Mouse (Mus musculus) embryo, embryonic 10 days (tissue): Measurements from ENCODE around the gene Mbip.

Source experiments
- DNase-seq: peaks from one replicate; pipeline ENCODE4 v3.0.0-alpha.2; 2015; ENCODE audit warnings: low spot score

Gene Mbip

DNA sequence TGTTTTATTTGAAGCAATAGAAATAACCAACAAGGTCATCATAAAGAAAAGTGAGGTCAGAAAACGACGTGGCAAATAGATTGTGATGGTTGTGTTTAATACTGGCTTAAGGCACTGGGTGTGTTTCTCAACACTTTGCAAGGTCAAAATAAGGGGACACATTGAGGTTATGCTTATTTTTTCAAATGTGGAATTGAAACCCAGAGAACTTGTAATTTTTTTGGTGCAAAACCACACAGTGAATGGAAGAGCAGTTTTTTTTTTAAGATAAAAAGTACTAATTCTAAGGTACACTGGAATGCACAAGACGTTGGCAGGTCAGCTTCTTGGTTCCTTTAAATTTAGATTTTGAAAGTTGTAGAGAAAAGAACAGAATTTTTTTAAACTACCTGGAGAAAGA is 50.5 kb downstream of the Mbip start:
- DNase-seq = no peak

DNA sequence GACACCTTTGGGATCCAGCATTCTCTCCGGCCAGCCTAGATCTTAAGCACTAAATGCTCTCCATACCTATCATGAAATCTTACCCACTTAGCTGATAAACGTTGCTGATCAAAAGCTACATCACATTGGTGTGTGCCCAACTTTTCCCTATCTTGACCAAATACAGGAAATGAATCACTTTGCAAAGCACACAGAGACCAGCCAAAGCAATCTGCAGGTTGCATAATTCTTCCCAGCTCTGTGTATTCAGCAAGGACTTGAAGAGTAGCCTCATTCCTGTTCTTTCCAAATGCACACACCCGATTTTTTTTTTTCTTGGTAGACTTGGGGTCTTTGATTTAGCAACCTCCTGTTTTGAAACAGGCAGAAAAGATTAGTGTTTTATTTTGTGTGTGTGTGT is 57.1 kb downstream of the Mbip start:
- DNase-seq = no peak

DNA sequence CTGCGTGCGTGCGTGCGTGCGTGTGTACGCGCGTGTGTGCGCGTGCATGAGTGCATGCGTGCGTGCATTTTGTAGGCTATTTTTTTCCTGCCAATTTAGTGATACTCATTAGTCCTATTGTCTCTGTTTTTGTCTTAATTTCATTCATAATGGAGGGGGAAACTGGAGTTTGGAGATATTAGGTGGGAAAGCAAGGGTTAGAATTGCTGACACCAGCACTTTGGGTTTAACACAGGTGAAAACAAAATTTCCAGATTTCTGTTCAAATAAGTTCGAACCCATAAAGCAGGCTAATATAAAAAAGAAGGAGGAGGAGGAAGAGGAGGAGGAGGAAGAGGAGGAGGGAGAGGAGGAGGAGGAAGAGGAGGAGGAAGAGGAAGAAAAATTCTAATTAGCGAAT is 58.9 kb downstream of the Mbip start:
- no peak for DNase-seq

DNA sequence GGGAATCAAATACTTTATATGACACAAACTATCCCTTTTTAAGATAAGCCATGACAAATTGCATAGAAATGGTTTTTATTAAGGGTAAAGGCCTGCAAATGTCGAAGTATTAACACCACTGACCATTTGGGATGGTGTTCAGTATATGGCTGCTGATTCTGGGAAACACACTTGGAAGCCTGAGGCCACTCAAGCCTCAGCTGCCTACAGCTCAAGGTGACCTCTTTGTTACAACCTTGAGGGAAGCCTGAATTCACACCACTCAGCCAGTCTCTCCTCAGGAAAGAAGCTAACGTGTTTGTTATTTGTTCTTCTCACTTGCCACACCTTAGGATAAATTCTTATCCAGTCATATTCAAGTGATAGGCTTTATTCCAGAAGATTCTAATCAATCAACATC is 61.5 kb downstream of the Mbip start:
- no peak for DNase-seq

DNA sequence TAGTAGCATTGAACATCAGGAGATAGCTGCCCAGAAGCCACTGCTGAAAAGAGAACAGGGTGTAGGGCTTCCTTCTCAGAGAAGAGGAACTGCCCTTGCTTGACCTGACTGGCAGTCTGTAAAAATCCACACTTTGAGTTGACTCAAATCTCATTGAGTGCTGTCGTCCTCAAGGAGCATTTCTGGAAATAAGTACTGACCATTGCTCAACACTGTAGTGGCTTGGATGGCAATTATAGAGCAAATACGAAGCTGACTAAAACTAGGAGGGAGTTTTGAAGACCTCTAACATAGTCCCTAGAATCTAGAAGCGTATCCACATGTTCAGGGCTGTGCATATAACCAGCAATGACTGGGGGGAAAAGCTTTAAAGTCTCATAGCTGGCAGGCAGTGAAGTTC is 64.0 kb downstream of the Mbip start:
- no peak for DNase-seq
